Mouse (Mus musculus) neural tube, postnatal 0 days (tissue): Measurements from ENCODE around the gene Lyar. TPM values are rescaled to one million over a fixed set of nuclear protein-coding genes. Genes with fewer than 3 reads are reported as not detected.

Experiments used
- polyA plus RNA-seq: library from polyadenylated mRNA; unstranded; fragments of >200 nt; fragmentation: Nextera tagmentation; extraction: Ambion mirVana; gene quantifications from 2 replicates; pipeline ENCODE4 v1.2.1, GENCODE M21; 2015

Gene Lyar
- 40.4 and 45.2 TPM in 2 replicates for polyA plus RNA-seq

DNA sequence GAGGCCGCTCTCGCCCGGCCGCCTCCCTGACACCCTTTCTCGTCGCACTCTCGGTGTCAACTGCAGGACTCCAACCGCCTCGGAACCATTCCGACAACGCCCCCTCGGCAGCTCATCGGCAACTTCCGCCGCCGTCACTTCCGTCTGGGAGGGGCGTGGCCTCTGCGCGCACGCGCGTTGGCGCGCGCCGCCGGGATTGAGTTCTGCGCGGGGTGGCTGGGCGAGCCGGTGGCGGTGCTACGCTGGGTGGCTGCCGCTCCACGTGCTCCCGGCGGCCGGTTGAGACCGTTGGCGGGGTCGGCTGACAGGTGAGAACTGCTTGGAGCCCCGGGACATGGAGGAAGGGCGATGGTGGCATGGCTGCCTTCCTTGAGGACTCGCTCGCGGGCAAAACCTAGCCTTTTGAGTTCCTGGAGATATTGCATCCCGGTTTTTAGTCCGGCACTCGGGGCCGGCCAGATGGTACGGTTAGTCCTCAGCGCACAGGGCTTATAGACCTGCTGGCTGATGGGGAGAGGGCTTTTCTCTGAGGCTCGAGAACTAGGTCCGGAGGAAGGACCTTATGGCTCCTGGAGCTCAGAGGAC lies at the start of gene Lyar, which contains the start of gene Zbtb49:
Lyar (plus strand) TSS at position 143 of the 585 bp plus-strand sequence.
Zbtb49 (minus strand) TSS at position 130 of the 585 bp plus-strand sequence.

DNA sequence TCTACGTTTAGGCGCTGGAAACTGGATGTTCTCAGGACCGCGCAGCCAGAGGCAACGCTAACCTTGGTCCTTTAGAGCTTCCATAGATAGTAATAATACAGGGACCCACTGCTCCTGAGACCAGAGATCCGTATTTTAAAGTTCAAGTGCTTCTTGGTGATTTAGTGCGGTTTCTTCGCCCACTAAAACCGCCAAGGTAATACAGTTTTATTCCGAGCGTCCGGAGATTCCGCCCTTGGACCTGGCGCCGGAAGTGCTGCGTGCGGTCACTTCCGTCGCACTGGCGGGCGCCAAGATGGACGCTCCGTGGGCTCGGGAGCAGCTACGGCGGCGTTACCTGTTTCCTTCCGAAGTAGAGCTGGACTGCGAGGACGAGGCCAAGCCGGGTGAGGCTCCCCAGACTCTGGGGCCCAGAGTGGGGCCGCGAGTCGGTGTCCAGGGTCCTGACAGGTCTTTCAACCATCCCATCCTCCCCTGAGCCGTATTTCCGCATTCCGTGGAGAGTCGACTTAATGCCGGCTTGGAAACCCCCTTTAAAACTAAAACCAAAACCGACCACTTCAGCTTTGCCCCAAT lies 39.9 kb downstream of the Lyar start, which contains the start of gene Tmem128:
Tmem128 (plus strand) TSS at position 79 of the 576 bp plus-strand sequence.

DNA sequence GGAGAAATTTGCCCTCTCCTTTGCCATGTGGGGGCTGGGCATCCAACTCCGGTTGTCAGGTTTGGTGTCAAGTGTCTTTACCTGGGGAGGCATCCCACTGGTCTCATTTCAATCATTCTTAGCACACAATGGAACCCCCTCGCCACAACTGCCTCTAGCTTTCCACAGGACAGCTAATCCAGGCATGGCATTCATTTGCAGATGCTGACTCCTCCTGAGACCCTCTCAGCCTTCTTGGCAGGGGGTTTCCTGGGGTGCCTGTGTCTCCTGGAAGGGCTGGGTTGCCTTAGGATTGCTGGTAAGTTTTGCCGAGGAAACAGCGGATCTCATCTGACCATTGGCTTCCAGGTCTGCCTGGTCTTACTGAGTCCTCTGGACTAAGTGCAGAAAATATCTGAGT lies 55.5 kb downstream of the Lyar start, which contains the start of gene Otop1:
Otop1 (plus strand) TSS at position 202 of the 400 bp plus-strand sequence.

Other genes with a start within 250 kb of the Lyar start
- gene Stx18, start 181.7 kb upstream of the Lyar start, polyA plus RNA-seq = 31.7 and 34.9 TPM in 2 replicates
- gene Nsg1, start 60.6 kb upstream of the Lyar start, polyA plus RNA-seq = 1,354 and 1,565 TPM in 2 replicates
- 11.6 and 12.1 TPM in 2 replicates for gene Zbtb49, start within 50 bp of the Lyar start, polyA plus RNA-seq
- gene Tmem128, start 39.7 kb downstream of the Lyar start, polyA plus RNA-seq = 113 and 121 TPM in 2 replicates
- 0.12 TPM in 1 of 2 replicates, not detected in the other for gene Otop1, start 55.5 kb downstream of the Lyar start, polyA plus RNA-seq
- 2.4 TPM in 2 replicates for gene Drd5, start 98.9 kb downstream of the Lyar start, polyA plus RNA-seq